Comparison of ENCODE assay signal across 8 mouse cellular contexts in genomic region chr5:66263398-66263797, GRCm38 (mm10). TPM values are rescaled to one million over a fixed set of nuclear protein-coding genes. Genes with fewer than 3 reads are reported as not detected.
A peak's percentile ranks its signal among the peaks of the same experiment; 100 is the strongest.
DNase-seq lines count a peak whose midpoint lies in the region; ATAC-seq and TF ChIP-seq lines count a peak whose summit lies in the region.

No protein-coding gene starts in this region.

- intact Hi-C loops in heart, adult 2 months (cut with DNase I) = loop anchor here (1.0 to 10.0 kb wide), 3 partner anchors 63 to 401 kb away; no protein-coding TSS in a partner anchor

- TF ChIP-seq POLR2A in heart, adult 2 months (IDR thresholded peaks at IDR 0.05; ENCODE audit: insufficient read depth, low read depth, low read length) = no peak
- no peak for TF ChIP-seq POLR2A in bone marrow macrophage, adult 2 months (IDR thresholded peaks at IDR 0.05; ENCODE audit: borderline replicate concordance, low read depth, low read length)

- peak; percentile 87 for TF ChIP-seq CTCF in heart, adult 2 months (IDR thresholded peaks at IDR 0.05)
- peak; percentile 66 for TF ChIP-seq CTCF in bone marrow macrophage, adult 2 months (IDR thresholded peaks at IDR 0.05; ENCODE audit: low read depth, low read length)
- peak; percentile 66 for TF ChIP-seq CTCF in hindbrain, postnatal 0 days (IDR thresholded peaks at IDR 0.05; ENCODE audit: low read depth)

- peaks cover 2% of the 10 kb centered on the region for H3K4me1 ChIP-seq in heart, adult 2 months (ENCODE audit: control insufficient read depth, insufficient read depth, low read length)
- H3K4me1 ChIP-seq in heart, embryonic 12.5 days (replicated peaks) = peaks cover 3% of the 10 kb centered on the region; the same call in 1 of the 2 replicates
- peaks cover 6% of the 10 kb centered on the region for H3K4me1 ChIP-seq in neural tube, embryonic 15.5 days
- peaks cover 5% of the 10 kb centered on the region for H3K4me1 ChIP-seq in bone marrow macrophage, adult 2 months (ENCODE audit: control insufficient read depth, insufficient read depth, low read length)
- no peaks in the 10 kb centered on the region for H3K4me1 ChIP-seq in hindbrain, postnatal 0 days (ENCODE audit: insufficient read depth, low read length)

- DNase-seq in heart, adult 2 months = peak in 1 of 2 experiments; percentile 37
- DNase-seq in neural tube, embryonic 10.5 days (ENCODE audit: extremely low spot score, low spot score) = peak; percentile 44
- DNase-seq in hindbrain, postnatal 0 days (ENCODE audit: low spot score) = peak; percentile 76
- peak; percentile 21 for DNase-seq in right cerebral cortex, postnatal 14 days
- DNase-seq in Muller cell, postnatal 12 days (ENCODE audit: inconsistent ontology term) = no peak

- H3K4me2 ChIP-seq in heart, embryonic 12.5 days = no peak overlapping the region
- H3K4me2 ChIP-seq in neural tube, embryonic 15.5 days = no peak overlapping the region
- H3K4me2 ChIP-seq in hindbrain, postnatal 0 days (ENCODE audit: low read depth, low read length) = no peak overlapping the region

- H3K4me3 ChIP-seq in heart, adult 2 months = no peak overlapping the region
- H3K4me3 ChIP-seq in heart, embryonic 12.5 days = no peak overlapping the region
- no peak overlapping the region for H3K4me3 ChIP-seq in neural tube, embryonic 15.5 days (replicated peaks)
- H3K4me3 ChIP-seq in bone marrow macrophage, adult 2 months (ENCODE audit: insufficient read depth, low read length) = no peak overlapping the region
- no peak overlapping the region for H3K4me3 ChIP-seq in hindbrain, postnatal 0 days (ENCODE audit: low read length)

- no peaks in the 10 kb centered on the region for H3K36me3 ChIP-seq in heart, adult 2 months (ENCODE audit: control insufficient read depth, insufficient read depth, low read length)
- no peaks in the 10 kb centered on the region for H3K36me3 ChIP-seq in heart, embryonic 12.5 days
- no peaks in the 10 kb centered on the region for H3K36me3 ChIP-seq in neural tube, embryonic 15.5 days
- H3K36me3 ChIP-seq in hindbrain, postnatal 0 days (ENCODE audit: insufficient read depth, low read length) = no peaks in the 10 kb centered on the region

- no peak for ATAC-seq in heart, embryonic 12.5 days (ENCODE audit: insufficient number of reproducible peaks, low FRiP score)
- no peak for ATAC-seq in neural tube, embryonic 15.5 days (ENCODE audit: low FRiP score)
- no peak for ATAC-seq in hindbrain, postnatal 0 days

- no peaks in the 10 kb centered on the region for H3K9me3 ChIP-seq in heart, embryonic 12.5 days (replicated peaks)
- H3K9me3 ChIP-seq in neural tube, embryonic 15.5 days (replicated peaks) = no peaks in the 10 kb centered on the region
- H3K9me3 ChIP-seq in hindbrain, postnatal 0 days (ENCODE audit: low read length) = no peaks in the 10 kb centered on the region

- no peaks in the 10 kb centered on the region for H3K79me2 ChIP-seq in heart, adult 2 months (replicated peaks; ENCODE audit: control insufficient read depth, insufficient read depth, low read length)

- H3K9ac ChIP-seq in heart, adult 2 months (ENCODE audit: low read depth, low read length) = no peak overlapping the region
- no peak overlapping the region for H3K9ac ChIP-seq in heart, embryonic 12.5 days
- H3K9ac ChIP-seq in neural tube, embryonic 15.5 days (replicated peaks) = no peak overlapping the region
- no peak overlapping the region for H3K9ac ChIP-seq in hindbrain, postnatal 0 days (replicated peaks; ENCODE audit: low read length)

- H3K27me3 ChIP-seq in heart, adult 2 months (ENCODE audit: control insufficient read depth, insufficient read depth, low read length) = no peaks in the 10 kb centered on the region
- H3K27me3 ChIP-seq in heart, embryonic 12.5 days (replicated peaks) = peaks cover 20% of the 10 kb centered on the region
- H3K27me3 ChIP-seq in neural tube, embryonic 15.5 days (replicated peaks) = no peaks in the 10 kb centered on the region
- H3K27me3 ChIP-seq in hindbrain, postnatal 0 days (ENCODE audit: insufficient read depth, low read length) = no peaks in the 10 kb centered on the region

- no peak for TF ChIP-seq EP300 in heart, adult 2 months (IDR thresholded peaks at IDR 0.05; ENCODE audit: insufficient read depth, low read depth, low read length)

- 50% methylated on average over 4 of the region's 4 CpGs for WGBS in heart, adult 2 months
- WGBS in heart, embryonic 12.5 days = 28% methylated on average over 4 of the region's 4 CpGs
- 33% methylated on average over 4 of the region's 4 CpGs for WGBS in neural tube, embryonic 15.5 days
- 36% methylated on average over 4 of the region's 4 CpGs for WGBS in hindbrain, postnatal 0 days

- H3K27ac ChIP-seq in heart, adult 2 months = no peak overlapping the region
- H3K27ac ChIP-seq in heart, embryonic 12.5 days (ENCODE audit: poor library complexity, severe bottlenecking) = no peak overlapping the region
- H3K27ac ChIP-seq in neural tube, embryonic 15.5 days (replicated peaks) = no peak overlapping the region
- no peak overlapping the region for H3K27ac ChIP-seq in bone marrow macrophage, adult 2 months (ENCODE audit: insufficient read depth, low read depth, low read length)
- no peak overlapping the region for H3K27ac ChIP-seq in hindbrain, postnatal 0 days

RNA-seq across cellular contexts. Expression of gene Nsun7, which starts 3.7 kb away (rescaled TPM):
- not detected for total RNA-seq in heart, adult 2 months (2021)
- polyA plus RNA-seq in heart, adult 2 months (2012; rRNA removed) = 0.12 TPM in 2 replicates
- polyA plus RNA-seq in heart, embryonic 12.5 days (2016; fragmentation: Nextera tagmentation; extraction: Ambion mirVana) = 0.05 and 0.17 TPM in 2 replicates
- polyA plus RNA-seq in neural tube, embryonic 15.5 days (2015; fragmentation: Nextera tagmentation; extraction: Ambion mirVana) = 2.5 and 2.9 TPM in 2 replicates
- polyA plus RNA-seq in bone marrow macrophage, adult 2 months (2012; ENCODE audit: insufficient read depth, insufficient read length, missing spikeins) = not detected in 2 replicates
- 2.3 and 3.7 TPM in 2 replicates for total RNA-seq in hindbrain, postnatal 0 days (2014; rRNA removed)
- 3.0 and 3.5 TPM in 2 replicates for polyA plus RNA-seq in hindbrain, postnatal 0 days (2015; fragmentation: Nextera tagmentation; extraction: Ambion mirVana)
